Mouse (Mus musculus) left cerebral cortex, postnatal 10 days (tissue): ENCODE measurements around the gene Fitm2. TPM values are rescaled to one million over a fixed set of nuclear protein-coding genes. Genes with fewer than 3 reads are reported as not detected.

Experiments used
- DNase-seq, 2 experiments: peaks; one replicate each; pipeline ENCODE4 v3.0.0; 2021 to 2022; ENCODE audit warnings: low spot score in 2 of 2, mixed read lengths in 1 of 2; ENCODE audit errors: extremely low spot score in 1 of 2
- intact Hi-C: fragments of 180-260 bp; cut with DNase I; formaldehyde crosslinking; loops from one replicate; pipeline ENCODE4 v1.15.1; 2025
- total RNA-seq, 2 experiments: library from RNA; stranded (reverse); gene quantifications; 2 replicates each; pipeline ENCODE4 v1.2.3; 2021

The Fitm2 gene
- total RNA-seq, 2 experiments from 2014 or later, result 17.0 to 18.9 TPM

DNA sequence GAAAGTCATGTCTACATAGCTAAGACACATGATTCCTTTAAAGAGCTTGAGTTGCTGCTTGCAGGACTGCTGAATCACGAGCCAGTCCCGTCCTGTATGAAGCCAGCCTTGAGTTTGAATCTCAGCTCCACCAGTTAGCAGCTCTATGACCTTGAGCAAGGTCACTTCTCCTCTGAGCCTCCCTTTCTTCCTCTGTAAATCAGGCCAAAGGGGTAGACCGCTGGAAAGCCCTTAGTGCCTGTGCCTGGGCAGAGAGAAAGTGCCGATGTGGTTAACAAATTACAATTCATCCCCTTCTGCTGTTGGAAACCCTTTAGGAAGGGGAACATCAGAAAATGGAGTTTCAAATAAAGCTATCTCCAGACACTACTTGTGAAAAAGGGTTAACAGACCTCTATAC is 34.6 kb downstream of the Fitm2 start:
- DNase-seq, result no peak
- intact Hi-C loops, result no loop called here

DNA sequence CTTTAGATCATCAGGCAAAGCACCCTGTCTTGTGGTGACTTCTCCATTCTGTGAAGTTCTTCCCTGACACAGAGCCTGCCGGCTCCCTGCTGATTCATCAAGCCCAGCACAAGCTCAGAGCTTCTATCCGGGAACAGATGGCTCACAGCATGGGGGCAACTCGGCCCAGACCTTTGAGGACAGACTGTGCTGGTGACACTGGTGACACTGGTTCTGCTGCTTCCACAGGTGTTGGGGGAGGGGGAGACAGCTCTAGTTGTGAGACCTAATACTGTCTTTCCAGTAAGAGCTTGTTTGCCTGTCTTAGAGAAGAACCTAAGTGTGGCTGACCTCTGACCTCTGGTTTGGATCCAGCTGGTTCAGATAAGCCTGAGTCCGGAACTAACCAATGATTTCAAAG is 38.5 kb downstream of the Fitm2 start:
- peak in 1 of 2 experiments; percentile 50 for DNase-seq

GRCm38 (mm10) chr2:163431289-163431688 is 41.1 kb downstream of the Fitm2 start:
- DNase-seq, result no peak
- intact Hi-C loops, result no loop called here

More for the DNA sequence above, 38.5 kb downstream of the Fitm2 start:
- intact Hi-C loops, result no loop called here

DNA sequence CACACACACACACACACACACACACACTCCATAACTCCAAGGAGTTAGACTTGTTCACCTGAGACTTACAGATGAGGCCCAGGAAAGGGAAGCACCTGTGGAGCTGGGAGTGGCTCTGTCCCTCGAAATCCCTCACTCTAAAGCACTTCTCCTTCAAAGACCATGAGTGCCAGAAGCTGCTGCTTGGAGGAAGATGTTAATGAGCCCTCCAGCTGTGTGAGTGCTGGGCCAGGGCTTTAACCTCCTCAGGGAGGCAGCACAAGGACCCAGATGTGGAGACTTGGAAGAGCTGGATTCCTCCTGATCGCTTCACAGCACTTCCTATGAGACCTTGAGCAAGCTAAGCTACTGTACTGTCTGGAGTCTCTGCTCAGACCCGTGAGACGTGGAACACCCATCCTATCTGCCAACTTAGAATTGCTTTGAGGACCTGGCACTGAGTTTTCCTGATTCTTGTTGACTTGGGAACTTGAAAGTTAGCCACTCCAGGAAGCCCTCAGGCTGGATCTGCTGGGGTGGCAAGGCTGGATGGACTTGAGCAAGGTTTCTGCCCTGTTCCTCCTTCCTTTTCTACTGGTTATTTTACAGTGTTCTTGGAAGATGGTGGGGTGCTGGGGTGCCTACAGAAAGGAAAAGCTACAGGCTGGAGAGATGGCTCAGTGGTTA is 44.0 kb downstream of the Fitm2 start:
- intact Hi-C loops, result no loop called here
- no peak for DNase-seq

- intact Hi-C loops, result no loop called here
- no peak for DNase-seq
Observed at GRCm38 (mm10) chr2:163424597-163424996, 47.8 kb downstream of the Fitm2 start, which contains the start of gene Oser1. Gene Oser1, minus strand, starts transcription at chr2:163424697.

DNA sequence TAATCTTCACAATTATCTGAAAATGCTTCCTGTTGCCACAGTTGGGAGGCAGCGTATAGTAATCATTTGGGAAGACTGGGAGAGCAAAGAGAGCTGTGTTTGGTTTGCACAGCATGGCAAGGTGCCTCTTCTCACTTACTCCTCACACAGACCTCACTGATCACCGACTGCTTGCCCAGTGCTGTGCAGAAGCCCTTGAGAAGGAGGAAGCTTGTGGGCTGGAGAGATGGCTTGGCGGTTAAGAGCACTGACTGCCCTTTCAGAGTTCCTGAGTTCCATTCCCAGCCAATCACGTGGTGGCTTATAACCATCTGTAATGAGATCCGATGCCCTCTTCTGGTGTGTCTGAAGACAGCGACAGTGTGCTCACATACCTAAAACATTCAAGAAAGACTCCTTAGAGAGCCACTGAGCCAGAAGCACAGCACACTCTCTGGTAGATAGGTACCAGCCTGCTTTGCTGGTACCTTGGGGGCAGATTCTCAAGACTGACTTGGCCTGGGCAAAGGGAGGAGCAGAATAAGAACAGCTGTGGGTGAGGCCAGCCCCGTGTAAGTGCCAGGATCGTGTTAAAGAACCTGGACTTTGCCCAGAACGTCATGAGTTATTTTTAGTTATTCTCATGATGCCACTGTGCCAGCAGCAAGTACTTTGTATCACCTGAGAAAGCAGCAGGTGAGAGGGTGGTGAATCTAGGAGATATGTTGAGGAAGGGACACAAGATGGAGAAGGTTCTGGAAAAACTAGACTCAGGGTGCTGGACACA is 49.4 kb downstream of the Fitm2 start:
- no peak for DNase-seq
- intact Hi-C loops, result no loop called here

DNA sequence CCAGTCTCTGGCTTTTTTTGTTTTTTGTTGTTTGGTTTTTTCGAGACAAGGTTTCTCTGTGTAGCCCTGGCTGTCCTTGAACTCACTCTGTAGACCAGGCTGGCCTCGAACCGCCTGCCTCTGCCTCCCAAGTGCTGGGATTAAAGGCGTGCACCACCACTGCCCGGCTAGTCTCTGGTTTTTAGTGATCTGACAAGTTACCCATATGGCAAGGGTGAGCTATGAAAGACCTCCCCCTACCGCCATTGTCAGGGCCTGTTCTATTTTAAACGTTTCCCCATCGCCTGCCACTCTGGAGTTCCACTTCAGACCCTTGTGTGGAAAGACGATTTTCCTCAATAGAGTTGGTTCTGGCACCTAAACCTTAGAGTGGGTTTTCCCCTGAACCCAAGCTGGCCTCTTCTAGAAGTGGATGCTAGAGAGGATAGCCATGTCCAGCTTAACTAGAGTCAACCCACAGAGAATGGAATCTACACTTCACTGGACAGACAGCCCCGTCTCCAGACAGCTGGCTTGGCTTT is 52.0 kb downstream of the Fitm2 start:
- DNase-seq, result no peak
- intact Hi-C loops, result no loop called here

DNA sequence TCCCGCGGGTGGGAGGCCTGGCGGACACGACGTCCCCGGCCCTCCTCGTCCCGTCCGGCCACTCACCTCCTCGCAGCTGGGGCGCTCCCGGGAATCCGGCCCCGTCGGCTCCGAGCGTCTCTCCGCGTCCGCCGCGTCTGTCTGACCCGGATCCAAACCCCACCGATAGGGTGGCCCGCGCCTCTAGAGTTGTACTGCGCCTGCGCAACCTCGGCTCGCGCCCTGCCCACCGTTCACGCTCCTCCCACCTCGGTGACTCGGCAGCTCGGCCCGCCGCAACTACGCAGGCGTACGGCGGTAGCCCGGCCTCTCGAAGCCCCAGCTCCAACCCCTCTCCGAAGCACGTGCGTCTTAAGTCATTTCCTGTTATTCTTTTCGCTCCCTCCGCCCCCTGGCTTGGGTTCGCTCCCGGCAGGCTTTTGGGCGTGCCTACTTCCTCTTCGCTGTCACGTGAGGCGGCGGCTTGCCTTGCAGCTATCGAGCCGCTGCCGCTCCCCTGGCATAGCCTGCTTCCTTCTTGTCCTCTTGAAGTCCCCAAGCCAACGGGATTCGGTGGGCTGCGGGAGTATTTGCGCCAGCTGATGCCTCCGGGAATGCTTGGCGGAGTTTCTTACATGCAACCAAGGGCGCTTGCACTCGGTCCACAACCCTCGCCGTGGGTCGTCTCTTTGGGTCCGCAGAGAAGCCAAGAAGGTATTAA is 52.9 kb downstream of the Fitm2 start:
- intact Hi-C loops, result no loop called here
- DNase-seq, result peak; percentile 99

DNA sequence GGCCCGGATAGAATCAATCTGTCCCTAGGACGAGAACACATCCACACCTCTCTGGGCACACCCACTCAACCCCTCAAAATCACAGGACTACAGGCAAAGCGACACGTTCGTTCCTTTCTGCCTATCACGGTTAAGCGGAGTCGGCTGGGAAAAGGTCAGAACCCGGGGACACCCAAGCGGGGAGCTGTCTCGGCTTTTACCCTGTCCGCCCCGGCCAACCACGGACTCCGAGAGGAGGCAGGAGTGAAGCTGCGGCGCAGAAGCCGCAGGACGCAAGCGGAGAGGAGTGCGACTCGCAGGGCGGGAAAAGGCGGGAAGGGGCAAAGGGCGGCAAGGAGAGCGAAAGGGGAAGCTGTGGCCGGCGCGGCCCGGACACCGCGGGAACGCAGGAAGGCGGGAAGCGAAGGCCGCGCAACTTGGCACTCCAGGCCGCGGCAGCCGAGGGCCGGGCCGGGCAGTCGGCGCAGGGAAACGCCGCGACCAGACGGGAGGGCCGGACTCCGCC is 53.5 kb downstream of the Fitm2 start:
- intact Hi-C loops, result no loop called here
- DNase-seq, result peak in 1 of 2 experiments; percentile 73

DNA sequence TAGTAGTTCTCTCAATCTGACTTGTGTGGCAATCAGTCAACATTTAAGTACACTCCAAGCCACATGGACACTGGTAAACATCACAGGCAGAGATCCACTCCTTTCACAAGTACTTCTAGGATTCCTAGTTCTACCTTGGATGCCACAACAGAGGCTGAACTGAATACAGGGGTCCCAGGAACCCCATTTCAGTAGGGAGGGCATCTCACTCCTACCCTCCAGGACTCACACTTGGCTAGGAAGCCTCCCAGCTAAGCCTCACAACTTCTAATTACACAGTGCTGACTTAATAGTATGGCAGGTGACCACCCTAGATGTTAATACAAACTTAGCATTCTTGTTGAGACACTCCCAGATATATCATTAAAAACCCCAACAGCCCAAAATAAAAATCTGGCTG is 54.6 kb downstream of the Fitm2 start:
- no peak for DNase-seq

DNA sequence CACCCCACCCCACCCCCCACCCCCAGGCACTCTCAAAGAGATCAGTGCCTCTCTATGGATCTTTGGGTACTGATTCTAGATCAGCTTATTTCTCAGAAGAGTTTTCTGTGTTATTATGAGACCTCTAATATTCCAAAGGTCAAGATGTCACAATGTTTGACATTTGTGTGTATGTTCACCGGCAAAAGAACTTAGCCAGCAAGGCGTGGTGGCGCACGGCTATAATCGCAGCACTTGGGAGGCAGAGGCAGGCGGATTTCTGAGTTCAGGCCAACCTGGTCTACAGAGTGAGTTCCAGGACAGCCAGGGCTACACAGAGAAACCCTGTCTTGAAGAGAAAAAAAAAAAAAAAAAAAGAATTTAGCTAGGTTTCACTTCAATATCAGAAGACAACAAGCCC is 55.4 kb downstream of the Fitm2 start:
- DNase-seq, result no peak
- intact Hi-C loops, result no loop called here

More for the DNA sequence above, 54.6 kb downstream of the Fitm2 start:
- intact Hi-C loops, result no loop called here

Other genes starting within 250 kb of the Fitm2 start
- gene Jph2, start 74.6 kb downstream of the Fitm2 start, total RNA-seq, result under 1 TPM; 0.61 to 0.75 TPM
- gene Oser1, start 47.9 kb downstream of the Fitm2 start, total RNA-seq, result 10 to 100 TPM; 19.5 to 21.6 TPM
- 10 to 100 TPM; 95.2 to 95.5 TPM for gene Gdap1l1, start 34.2 kb downstream of the Fitm2 start, total RNA-seq
- gene R3hdml, start 19.7 kb upstream of the Fitm2 start, total RNA-seq, result under 1 TPM in 1 of 2 experiments, not detected in 1; 0.55 TPM
- gene Hnf4a, start 34.2 kb upstream of the Fitm2 start, total RNA-seq, result not detected
- gene Ttpal, start 129.7 kb upstream of the Fitm2 start, total RNA-seq, result 10 to 100 TPM; 54.9 to 59.8 TPM
- 100 to 1,000 TPM; 213 to 225 TPM for gene Serinc3, start 172.5 kb upstream of the Fitm2 start, total RNA-seq
- gene Pkig, start 185.8 kb upstream of the Fitm2 start, total RNA-seq, result 10 to 100 TPM; 95.0 to 98.5 TPM